Mouse (Mus musculus): ENCODE measurements around the gene Ints2. TPM values are rescaled to one million over a fixed set of nuclear protein-coding genes. Genes with fewer than 3 reads are reported as not detected.

The Ints2 gene
- polyA plus RNA-seq, 3 experiments from 2014 or later: 19.0 to 20.3 (median 19.3) TPM

GRCm38 (mm10) chr11:86170743-86171142 is 86.6 kb downstream of the Ints2 start:
- ATAC-seq: no peak

Other genes starting within 250 kb of the Ints2 start
- gene Brip1, start 56.4 kb downstream of the Ints2 start, polyA plus RNA-seq (2017; shearing (Covaris generic)): 10 to 100 TPM in 1 of 3 experiments, 1 to 10 TPM in 2; 1.6 to 13.2 (median 2.2) TPM
- gene Med13, start 100.0 kb upstream of the Ints2 start, polyA plus RNA-seq (2017; shearing (Covaris generic)): 10 to 100 TPM; 11.0 to 16.1 (median 14.2) TPM
- 10 to 100 TPM; 54.8 to 62.4 (median 55.9) TPM for gene Rnft1, start 227.1 kb upstream of the Ints2 start, polyA plus RNA-seq (2017; shearing (Covaris generic))

All from inflammation-experienced regulatory T-cells, adult 6 months (primary cell).